Comparison of ENCODE assay signal across 20 mouse cellular contexts in genomic region chr11:97905540-97905939, GRCm38 (mm10). TPM values are rescaled to one million over a fixed set of nuclear protein-coding genes. Genes with fewer than 3 reads are reported as not detected.
A peak's percentile ranks its signal among the peaks of the same experiment; 100 is the strongest.
DNase-seq lines count a peak whose midpoint lies in the region; ATAC-seq and TF ChIP-seq lines count a peak whose summit lies in the region.
"Had no signal": no experiment of that assay in that cellular context is flagged by ENCODE, and none has a peak within 500 bp of the region (broad histone marks: within the 10 kb centered on the region; RNA-seq: fewer than 3 reads in every experiment).

No protein-coding gene starts in this region.

- no peaks in the 10 kb centered on the region for H3K36me3 ChIP-seq in thymus, adult 2 months (ENCODE audit: control insufficient read depth, insufficient read depth, low read length)
- no peaks in the 10 kb centered on the region for H3K36me3 ChIP-seq in ES-Bruce4 (ENCODE audit: control insufficient read depth, insufficient read depth, low read length, poor library complexity, severe bottlenecking)
- no peaks in the 10 kb centered on the region for H3K36me3 ChIP-seq in forebrain, embryonic 12.5 days (replicated peaks)
- H3K36me3 ChIP-seq: embryonic facial prominence, embryonic 12.5 days; embryonic facial prominence, embryonic 15.5 days; forebrain, embryonic 15.5 days had no signal

- no peak overlapping the region for H3K27ac ChIP-seq in thymus, adult 2 months (ENCODE audit: control insufficient read depth, insufficient read depth, low read length)
- peak overlapping the region; percentile 87 for H3K27ac ChIP-seq in ES-Bruce4 (ENCODE audit: insufficient read depth, low read length)
- H3K27ac ChIP-seq in forebrain, embryonic 12.5 days, result no peak overlapping the region
- H3K27ac ChIP-seq: embryonic facial prominence, embryonic 12.5 days; embryonic facial prominence, embryonic 15.5 days; forebrain, embryonic 15.5 days; hindbrain, embryonic 14.5 days; hindbrain, postnatal 0 days had no signal

- H3K4me3 ChIP-seq in thymus, adult 2 months (ENCODE audit: control insufficient read depth, insufficient read depth, low read length), result no peak overlapping the region
- no peak overlapping the region for H3K4me3 ChIP-seq in ES-Bruce4 (ENCODE audit: low read depth, low read length)
- H3K4me3 ChIP-seq in forebrain, embryonic 12.5 days (replicated peaks), result no peak overlapping the region
- H3K4me3 ChIP-seq: embryonic facial prominence, embryonic 12.5 days; embryonic facial prominence, embryonic 15.5 days; forebrain, embryonic 15.5 days had no signal

- H3K4me2 ChIP-seq in forebrain, embryonic 12.5 days, result no peak overlapping the region
- H3K4me2 ChIP-seq: embryonic facial prominence, embryonic 12.5 days; embryonic facial prominence, embryonic 15.5 days; forebrain, embryonic 15.5 days; heart, embryonic 11.5 days; hindbrain, embryonic 14.5 days had no signal

- H3K9me3 ChIP-seq in ES-Bruce4 (replicated peaks; ENCODE audit: control insufficient read depth, insufficient read depth, low read length, poor library complexity, severe bottlenecking), result no peaks in the 10 kb centered on the region
- H3K9me3 ChIP-seq in forebrain, embryonic 12.5 days, result no peaks in the 10 kb centered on the region
- H3K9me3 ChIP-seq: embryonic facial prominence, embryonic 12.5 days; embryonic facial prominence, embryonic 15.5 days; forebrain, embryonic 15.5 days had no signal

- DNase-seq in thymus, adult 2 months, result peak; percentile 5
- no peak for DNase-seq in thymus, postnatal 25 days
- DNase-seq in T-cell, adult 2 months (ENCODE audit: low spot score), result peak; percentile 62
- DNase-seq in kidney, adult 8-10 months, result no peak
- DNase-seq in kidney, postnatal 4 days, result no peak
- DNase-seq: adrenal gland, postnatal 10 days; adrenal gland, postnatal 36 days; cerebellum, adult 18-20 months; cerebellum, adult 9-11 months; cerebellum, postnatal 25 days; gastrocnemius, postnatal 14 days had no signal

- no peak for TF ChIP-seq CTCF in thymus, adult 2 months (IDR thresholded peaks at IDR 0.05; ENCODE audit: borderline replicate concordance, control insufficient read depth, extremely low read depth, insufficient read depth, low read length, poor library complexity)
- TF ChIP-seq CTCF in ES-Bruce4 (IDR thresholded peaks at IDR 0.05; ENCODE audit: low read depth, low read length), result no peak

- H3K9ac ChIP-seq in ES-Bruce4 (ENCODE audit: low read depth, poor library complexity, severe bottlenecking), result no peak overlapping the region
- no peak overlapping the region for H3K9ac ChIP-seq in forebrain, embryonic 12.5 days
- H3K9ac ChIP-seq: embryonic facial prominence, embryonic 12.5 days; embryonic facial prominence, embryonic 15.5 days; forebrain, embryonic 15.5 days; hindbrain, embryonic 14.5 days had no signal

- no peaks in the 10 kb centered on the region for H3K27me3 ChIP-seq in thymus, adult 2 months (ENCODE audit: control insufficient read depth, insufficient read depth, low read length)
- H3K27me3 ChIP-seq in ES-Bruce4 (ENCODE audit: control insufficient read depth, insufficient read depth, low read length, poor library complexity, severe bottlenecking), result no peaks in the 10 kb centered on the region
- H3K27me3 ChIP-seq in forebrain, embryonic 12.5 days, result no peaks in the 10 kb centered on the region
- H3K27me3 ChIP-seq: embryonic facial prominence, embryonic 12.5 days; embryonic facial prominence, embryonic 15.5 days; forebrain, embryonic 15.5 days had no signal

- TF ChIP-seq EP300 in ES-Bruce4 (IDR thresholded peaks at IDR 0.05; ENCODE audit: insufficient read depth, low read depth, low read length), result no peak

- ATAC-seq in forebrain, embryonic 12.5 days (ENCODE audit: low FRiP score), result no peak
- ATAC-seq: forebrain, embryonic 15.5 days; hindbrain, postnatal 0 days; intestine, postnatal 0 days had no signal

- 81% methylated on average over 2 of the region's 2 CpGs for WGBS in thymus, adult 2 months
- WGBS in forebrain, embryonic 12.5 days, result 81% methylated on average over 2 of the region's 2 CpGs

- H3K4me1 ChIP-seq in thymus, adult 2 months (replicated peaks; ENCODE audit: control insufficient read depth, insufficient read depth, low read length), result peaks cover 5% of the 10 kb centered on the region
- H3K4me1 ChIP-seq in ES-Bruce4 (ENCODE audit: control insufficient read depth, insufficient read depth, low read length), result peaks cover 5% of the 10 kb centered on the region
- no peaks in the 10 kb centered on the region for H3K4me1 ChIP-seq in forebrain, embryonic 12.5 days
- H3K4me1 ChIP-seq: embryonic facial prominence, embryonic 12.5 days; embryonic facial prominence, embryonic 15.5 days; forebrain, embryonic 15.5 days had no signal

- TF ChIP-seq POLR2A in thymus, adult 2 months (IDR thresholded peaks at IDR 0.05; ENCODE audit: control insufficient read depth, extremely low read depth, insufficient read depth, low read length, poor library complexity), result no peak
- no peak for TF ChIP-seq POLR2A in ES-Bruce4 (IDR thresholded peaks at IDR 0.05; ENCODE audit: insufficient read depth, low read length)

RNA-seq across cellular contexts. Expression of gene Fbxo47, which starts 21.6 kb away (rescaled TPM):
- 0.19 and 0.28 TPM in 2 replicates for polyA plus RNA-seq in thymus, adult 2 months (2012; rRNA removed)
- polyA plus RNA-seq in ES-Bruce4 (2011; ENCODE audit: insufficient read depth, insufficient read length, low read depth, missing spikeins), result 2.5 and 2.8 TPM in 2 replicates
- polyA plus RNA-seq in forebrain, embryonic 12.5 days (2016; fragmentation: Nextera tagmentation; extraction: Ambion mirVana), result 0.60 and 0.91 TPM in 2 replicates

Comparison
In these comparisons a context has a peak if more than half of its experiments do, and no peak if none do; other contexts are left out.
1. DNase-seq: peak in thymus, adult 2 months (single experiment) and T-cell, adult 2 months (single experiment); none in thymus, postnatal 25 days (single experiment), kidney, adult 8-10 months (0 of 2) and kidney, postnatal 4 days (0 of 2).